Mouse (Mus musculus): ENCODE measurements around the gene Slc36a4.

DNA sequence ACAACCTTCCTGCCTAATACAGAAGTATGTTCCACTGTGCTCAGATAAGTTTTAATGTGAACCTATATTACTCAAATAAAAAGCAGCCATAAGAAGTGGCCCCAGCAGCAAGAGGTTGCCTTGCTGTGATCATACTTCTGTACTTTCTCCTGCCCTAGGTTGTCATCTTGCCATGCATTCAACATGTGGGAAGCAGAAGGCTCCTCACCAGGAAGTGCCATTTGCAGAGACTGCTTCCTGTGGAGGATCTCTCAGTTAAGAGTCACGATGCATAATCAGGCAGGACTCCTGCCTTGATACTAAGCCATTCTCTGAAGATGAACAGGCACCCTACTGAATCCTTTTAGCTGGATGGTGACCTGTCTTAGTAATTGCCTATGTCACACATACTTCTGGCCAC lies 37.3 kb upstream of the Slc36a4 start:
- TF ChIP-seq CTCF (IDR thresholded peaks at IDR 0.05; ENCODE audit: extremely low read depth, insufficient read depth, insufficient read length, insufficient replicate concordance) (no peak), POLR2A (IDR thresholded peaks at IDR 0.05; ENCODE audit: low read depth, low read length) (no peak)
